Mouse (Mus musculus): ENCODE results near the gene Vamp2.

The Vamp2 gene

DNA sequence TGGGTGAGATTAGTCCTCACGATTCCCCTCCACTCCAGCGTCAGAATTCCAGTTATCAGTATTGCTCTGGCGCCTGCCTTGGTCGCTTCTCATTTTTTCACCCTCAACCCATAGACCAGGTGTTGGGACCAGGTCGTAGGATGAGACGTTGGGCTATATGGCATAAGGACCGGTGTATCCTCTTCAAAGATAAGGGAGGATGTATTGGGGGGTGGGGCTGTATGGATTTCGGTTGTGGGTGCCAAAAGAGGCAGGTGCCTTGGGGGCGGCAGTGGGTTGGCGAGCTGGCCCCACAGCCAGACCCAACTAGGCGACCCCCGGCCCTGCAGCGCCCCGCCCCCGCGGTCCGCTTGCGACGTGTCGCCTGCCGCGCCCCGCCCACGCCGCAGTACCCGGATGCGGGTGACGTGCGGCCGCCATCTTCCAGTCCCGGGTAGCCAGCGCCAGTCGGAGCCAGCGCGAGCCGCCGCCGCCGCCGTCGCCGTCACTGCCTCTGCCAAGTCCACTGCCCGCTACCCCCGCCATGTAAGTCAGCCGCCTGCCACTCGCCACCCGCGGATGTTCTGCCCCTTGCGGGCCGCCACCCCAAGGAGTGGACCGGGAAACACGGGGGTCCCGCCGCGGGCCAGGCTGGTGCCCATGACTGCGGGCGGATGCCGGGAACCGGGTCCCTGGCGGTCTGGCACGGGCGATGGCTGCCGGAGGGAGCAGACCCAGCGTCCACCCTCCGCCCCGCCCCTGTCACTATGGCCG lies at the start of gene Vamp2:
Vamp2 (plus strand) TSS at position 388 of the 753 bp plus-strand sequence.
- DNase-seq (ENCODE audit: low spot score in 2 of 2): peak; percentile 87 to 93

DNA sequence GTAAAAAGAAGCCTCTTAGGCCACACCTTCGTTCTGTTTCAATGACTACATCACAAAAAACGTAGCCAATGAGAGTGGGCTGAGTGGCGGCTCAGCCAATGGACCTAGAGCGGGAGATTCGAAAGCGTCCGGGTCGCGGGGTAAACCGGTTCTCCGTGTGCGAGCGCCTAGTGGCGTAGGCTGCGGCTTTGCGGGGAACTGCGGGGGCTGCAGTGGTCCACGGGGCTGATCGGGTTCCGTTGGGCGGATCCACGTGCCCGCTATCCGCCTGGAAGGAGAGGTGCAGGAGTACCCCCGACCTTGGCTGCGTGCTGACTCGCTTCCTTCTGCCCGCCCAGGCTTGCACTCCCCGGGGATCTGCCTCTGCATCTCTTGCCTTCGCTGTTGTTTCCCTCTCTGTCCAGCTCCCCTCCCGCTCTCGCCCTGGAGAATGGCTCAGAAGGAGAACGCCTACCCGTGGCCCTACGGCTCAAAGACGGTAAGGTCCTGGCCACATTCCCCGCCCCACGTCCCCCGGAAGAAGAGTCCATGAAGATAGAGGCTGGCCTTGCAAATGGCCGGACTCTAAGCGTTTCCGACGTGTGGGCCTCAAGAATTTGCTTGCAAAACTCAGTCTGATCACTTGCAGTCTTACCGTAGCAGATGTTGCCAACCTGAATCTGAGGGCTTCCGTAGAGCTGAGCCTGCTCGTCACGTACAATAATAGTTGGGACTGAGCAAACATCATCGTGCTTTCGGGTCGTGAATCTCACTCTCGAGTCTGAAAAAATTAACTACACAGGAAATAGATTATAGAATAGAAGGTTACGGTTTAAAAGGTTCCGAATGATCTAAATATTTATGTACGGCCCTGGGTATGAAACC lies 42.5 kb upstream of the Vamp2 start, which contains the start of gene Aurkb:
Aurkb (plus strand) TSS at position 117 of the 864 bp plus-strand sequence.
- peak; percentile 83 to 92 for DNase-seq (ENCODE audit: low spot score in 2 of 2)

DNA sequence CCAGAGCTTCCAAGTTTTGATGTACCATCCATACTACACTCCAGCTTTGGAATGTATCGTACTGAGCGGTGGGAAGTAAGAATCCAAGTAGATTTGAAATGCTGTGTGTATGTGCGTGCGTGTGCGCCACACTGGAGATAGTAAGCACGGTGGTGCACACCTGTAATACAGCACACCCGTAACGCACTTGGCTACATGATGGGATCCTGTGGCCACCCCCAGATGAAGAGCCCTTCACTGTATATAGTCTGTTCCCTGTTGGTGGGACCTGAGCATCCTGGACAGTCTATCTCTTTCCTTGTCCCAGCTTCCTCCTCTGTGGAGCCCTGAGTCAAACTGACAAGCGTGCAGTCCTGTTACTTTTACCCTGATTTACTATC lies 41.9 kb upstream of the Vamp2 start:
- peak in 1 of 2 experiments; percentile 38 for DNase-seq (ENCODE audit: low spot score in 2 of 2)

DNA sequence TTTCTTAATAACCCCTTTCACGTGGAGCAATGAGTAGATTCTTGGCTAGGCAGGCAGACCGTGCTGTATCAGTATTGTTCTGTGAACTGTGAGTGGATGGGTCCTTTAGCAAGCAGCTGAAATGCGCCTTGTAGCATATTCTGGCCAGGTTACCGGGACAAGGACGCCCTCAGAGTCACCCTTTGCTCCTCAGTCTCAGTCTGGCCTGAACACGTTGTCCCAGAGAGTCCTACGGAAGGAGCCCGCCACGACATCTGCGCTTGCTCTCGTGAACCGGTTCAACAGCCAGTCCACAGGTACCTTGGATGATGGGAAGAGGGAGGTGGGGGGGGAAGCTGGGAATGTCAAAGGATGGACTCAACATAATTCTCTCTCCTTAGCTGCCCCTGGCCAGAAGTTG lies 40.7 kb upstream of the Vamp2 start:
- no peak for DNase-seq (ENCODE audit: low spot score in 2 of 2)

DNA sequence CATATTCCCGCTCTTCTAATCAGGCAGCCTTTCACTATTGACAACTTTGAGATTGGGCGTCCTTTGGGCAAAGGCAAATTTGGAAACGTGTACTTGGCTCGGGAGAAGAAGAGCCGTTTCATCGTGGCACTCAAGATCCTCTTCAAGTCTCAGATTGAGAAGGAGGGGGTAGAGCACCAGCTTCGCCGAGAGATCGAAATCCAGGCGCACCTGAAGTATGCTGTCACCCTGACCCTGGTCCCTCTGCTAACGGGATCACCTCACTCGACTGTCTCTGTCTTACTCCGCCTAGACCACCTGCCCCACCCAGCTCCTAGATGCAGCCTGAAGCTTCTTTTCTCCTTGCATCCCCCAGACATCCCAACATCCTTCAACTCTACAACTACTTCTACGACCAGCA lies 40.1 kb upstream of the Vamp2 start:
- no peak for DNase-seq (ENCODE audit: low spot score in 2 of 2)

DNA sequence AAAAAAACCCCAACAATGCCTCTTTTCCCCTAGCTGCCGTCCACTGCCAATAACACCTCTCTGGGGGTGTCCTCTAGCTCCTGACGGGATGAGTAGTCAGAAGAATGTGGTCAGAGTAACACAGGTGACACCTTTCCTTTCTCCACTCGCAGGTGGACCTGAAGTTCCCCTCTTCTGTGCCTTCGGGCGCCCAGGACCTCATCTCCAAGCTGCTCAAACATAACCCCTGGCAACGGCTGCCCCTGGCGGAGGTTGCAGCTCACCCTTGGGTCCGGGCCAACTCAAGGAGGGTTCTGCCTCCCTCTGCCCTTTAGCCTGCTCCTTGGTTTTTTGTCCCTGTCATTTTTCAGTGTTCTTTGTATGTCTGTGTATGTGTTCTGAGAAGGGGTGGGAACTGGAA lies 37.5 kb upstream of the Vamp2 start:
- DNase-seq (ENCODE audit: low spot score in 2 of 2): no peak

DNA sequence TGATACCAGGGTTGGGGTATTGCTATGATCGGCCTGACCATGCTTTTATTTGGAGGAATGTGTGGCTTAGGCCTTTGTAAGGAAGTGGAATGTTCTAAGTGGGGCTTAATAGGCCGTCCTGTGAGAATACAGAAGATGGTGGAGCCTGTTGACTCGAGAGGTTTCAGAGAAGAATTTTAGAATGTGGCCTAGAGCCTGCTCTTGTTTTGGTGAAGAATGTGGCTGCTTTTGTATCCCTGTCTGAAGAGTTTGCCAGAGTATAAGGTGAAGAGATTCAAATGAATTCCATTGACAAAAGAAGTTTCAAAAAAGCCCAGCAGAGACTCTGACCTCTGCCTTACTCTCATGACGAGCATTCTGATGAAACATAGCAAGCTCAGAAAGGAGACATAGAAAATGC lies 36.5 kb upstream of the Vamp2 start:
- DNase-seq (ENCODE audit: low spot score in 2 of 2): no peak

DNA sequence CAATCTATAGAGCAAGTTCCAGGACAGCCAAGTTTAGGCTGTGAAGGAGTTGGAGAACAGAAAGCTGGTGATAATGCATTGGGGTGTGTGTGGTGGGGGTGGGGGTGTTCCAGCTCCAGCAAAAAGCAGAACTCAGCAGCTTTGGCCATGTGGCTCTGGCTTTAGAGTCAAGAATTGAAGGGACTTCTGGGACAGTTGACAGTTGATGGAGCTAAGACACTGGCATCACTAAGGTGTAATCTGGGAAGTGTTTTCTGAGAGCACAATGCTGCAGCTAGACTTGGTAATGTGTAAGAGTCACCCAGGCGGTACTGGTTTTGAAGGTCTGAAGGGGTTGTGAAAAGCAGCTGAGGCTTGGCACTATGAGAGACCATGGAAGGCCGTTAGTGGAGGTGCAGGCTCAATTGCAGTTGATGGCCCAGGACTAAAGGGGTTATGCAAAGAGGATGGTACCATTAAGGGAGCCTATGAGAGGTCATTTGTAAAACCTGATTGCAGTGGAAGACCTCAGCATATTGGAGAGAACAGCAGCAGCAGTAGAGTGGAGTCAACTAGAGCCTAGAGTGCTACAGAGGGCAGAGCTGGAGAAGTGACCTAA lies 35.4 kb upstream of the Vamp2 start:
- no peak for DNase-seq (ENCODE audit: low spot score in 2 of 2)

DNA sequence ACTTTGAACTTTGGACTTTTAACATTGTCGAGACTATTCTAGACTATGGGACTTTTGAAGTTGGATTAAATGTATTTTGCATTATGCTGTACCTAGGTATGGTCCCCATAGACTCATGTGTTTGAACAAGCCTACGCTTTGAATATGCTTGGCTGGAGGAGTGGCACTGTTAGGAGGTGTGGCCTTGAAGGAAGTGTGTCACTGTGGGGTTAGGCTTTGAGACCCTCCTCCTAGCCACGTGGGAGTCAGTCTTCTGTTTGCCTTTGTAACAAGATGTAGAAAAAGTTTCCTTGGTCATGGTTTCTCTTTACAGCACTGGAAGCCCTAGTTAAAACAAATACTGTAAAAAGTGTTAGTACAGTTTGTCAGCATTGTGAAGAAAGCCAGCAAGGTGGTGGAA lies 34.4 kb upstream of the Vamp2 start:
- DNase-seq (ENCODE audit: low spot score in 2 of 2): no peak

DNA sequence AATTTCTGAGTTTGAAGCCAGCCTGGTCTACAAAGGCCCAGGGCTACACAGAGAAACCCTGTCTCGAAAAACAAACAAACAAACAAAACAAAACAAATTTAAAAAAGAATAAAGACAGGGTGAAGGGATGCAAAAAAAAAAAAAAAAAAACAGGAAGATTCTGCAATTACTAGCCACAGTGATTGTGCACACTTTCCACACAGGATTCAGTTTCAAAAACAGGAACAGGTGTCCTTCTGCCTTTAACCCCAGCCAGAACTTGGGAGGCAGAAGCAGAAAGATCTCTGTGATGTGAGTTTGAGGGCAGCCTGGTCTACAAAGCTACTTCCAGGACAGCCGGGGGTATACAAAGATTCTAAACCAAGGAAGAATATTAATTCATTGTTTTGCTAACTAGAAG lies 30.0 kb upstream of the Vamp2 start:
- DNase-seq (ENCODE audit: low spot score in 2 of 2): no peak

DNA sequence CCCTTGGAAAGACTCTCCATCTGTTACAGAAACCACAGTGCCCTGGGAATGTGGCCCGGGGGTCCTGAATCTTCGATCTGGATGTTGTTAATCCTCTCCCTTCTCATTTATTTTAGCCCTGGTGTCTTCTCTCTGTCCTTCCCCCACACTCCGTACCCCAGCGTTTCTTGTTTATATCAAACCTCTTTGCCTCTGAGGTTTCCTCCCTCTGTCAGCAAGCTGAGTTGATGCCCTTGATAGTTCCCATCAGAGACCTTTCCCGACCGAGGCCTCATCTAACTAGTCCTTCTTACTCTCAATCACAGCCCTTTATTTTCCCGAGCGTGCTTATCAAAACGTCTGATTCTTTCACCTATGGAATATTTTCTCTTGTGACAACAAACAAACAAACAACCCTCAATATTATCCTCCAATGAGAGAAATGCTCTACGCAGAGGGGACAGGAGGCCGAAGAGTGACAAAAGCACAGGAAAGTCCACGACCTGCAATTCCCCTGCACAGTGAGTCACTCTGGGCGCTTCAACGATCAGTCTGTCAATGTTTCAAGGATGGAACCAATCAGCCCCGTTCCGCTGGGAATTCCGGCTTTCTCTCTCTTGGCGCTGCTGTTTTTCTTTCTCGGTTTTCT lies 29.4 kb upstream of the Vamp2 start:
- DNase-seq (ENCODE audit: low spot score in 2 of 2): peak in 1 of 2 experiments; percentile 32

DNA sequence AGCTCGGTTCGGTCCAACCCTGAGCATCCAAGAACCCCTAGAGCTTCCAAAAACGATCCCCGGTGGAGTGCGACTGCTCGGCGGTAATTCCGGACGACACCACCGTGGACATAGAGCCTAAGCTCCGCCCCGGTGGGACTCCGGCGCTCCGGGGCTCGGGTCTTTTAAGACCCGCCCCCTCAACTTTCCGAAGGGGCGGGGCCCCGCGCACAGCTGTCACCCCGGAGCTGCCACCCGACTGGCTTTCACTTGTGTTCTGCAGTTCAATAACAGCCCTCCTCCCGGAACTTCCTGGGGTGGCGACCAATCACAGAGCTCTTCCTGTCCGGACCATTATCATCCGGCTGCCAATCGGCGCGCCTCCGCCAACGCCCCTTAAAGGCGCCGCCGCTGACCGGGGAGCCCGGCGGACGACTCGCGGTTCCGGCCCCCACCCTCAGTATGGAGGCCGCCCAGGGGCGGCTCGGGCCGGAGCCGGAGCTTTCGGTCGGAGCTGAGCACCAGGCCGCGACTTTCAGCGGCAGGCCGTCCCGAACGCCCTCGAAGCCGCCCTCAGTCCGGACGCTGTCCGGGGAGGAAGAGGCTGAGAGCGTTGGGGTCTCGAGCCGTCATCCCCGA lies 28.8 kb upstream of the Vamp2 start, which contains the start of gene Borcs6:
Borcs6 (plus strand) TSS at position 361 of the 618 bp plus-strand sequence.
- peak; percentile 80 to 93 for DNase-seq (ENCODE audit: low spot score in 2 of 2)

DNA sequence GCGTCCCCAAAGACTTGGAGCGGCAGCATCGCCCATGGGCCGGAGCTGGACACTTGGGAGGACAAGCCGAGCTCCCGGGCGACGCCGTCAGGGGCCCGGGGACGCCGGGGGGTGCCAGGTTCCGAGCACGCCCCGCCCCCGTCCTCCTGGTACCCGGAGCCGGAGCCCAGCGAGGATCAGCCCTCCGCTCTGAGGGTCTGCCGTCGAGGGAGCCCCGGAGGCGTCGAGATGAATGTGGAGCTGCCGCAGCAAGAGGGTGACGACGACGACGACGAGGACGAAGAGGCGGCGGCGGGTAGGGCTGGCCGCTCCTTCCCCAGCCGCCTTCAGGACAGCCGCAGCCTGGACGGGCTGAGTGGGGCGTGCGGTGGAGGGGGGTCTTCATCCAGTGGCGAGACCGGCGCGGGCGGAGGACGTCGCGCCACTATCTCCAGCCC lies 28.3 kb upstream of the Vamp2 start:
- DNase-seq (ENCODE audit: low spot score in 2 of 2): peak in 1 of 2 experiments; percentile 71

DNA sequence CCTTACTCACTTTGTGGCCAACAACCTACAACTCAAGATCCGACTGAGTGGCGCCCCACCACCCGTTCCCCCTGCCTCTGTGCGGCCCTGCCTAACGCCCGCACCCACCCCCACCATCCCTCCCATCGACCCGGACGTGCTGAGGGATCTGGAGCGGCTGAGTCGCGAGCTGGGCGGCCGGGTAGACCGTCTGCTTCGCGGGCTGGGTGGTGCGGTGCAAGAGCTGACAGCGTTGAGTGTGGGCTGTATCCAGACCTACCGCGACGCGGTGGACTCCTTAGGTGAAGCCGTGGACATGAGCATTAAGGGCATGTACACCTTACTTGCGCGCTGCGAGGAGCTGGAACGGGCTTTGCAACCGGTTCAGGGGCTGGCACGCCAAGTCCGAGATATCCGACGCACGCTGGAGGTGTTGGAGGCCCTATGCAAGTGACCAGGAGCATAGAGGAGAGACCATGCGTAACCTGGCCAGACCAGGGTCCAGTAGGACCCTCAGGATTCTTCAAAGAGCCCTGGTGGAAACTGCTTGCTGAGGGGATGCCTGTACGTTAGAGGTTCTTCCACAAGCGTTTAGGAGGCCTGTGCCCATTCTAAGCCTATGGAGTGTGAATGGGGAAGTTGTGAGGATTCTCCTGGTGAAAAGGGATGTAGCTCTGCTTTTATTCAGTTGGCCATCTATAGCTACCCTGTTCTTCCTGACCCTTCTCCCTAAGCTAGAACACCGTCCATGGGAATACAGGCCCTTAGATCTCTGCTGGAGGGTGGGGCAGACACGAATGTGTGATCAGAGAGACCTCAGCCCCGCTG lies 27.6 kb upstream of the Vamp2 start:
- peak; percentile 55 to 66 for DNase-seq (ENCODE audit: low spot score in 2 of 2)

DNA sequence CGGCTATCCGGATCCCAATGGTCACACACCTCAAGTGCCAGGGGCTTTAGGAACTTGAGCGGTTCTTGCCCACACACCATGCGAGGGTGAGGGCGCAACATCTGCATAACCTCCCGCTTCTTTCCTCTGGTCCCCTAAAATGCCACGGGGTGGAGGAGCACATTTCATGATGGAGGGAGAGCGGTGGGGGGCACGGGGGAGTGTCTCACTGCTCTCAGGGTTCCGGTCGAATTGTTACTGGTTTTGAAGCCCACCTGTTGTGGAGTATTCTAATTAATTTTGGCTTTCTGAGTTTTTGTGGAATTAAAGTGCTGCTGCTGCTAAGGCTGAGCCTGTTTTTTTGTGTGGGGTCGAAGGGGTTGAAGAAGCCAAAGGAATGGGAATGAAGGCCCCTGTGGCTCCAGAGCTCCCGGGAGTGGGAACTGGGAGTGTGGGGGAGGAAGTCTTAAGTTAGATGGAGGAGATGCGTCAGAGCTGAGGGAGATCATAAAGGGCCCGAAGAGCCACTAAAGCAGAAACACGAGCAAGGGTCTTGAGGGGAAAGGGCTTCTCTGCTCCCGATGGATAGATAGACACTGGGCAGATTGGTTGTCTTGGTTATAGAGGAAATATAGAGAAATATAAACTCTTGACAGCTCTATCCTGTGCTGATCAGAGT lies 26.9 kb upstream of the Vamp2 start:
- DNase-seq (ENCODE audit: low spot score in 2 of 2): peak in 1 of 2 experiments; percentile 36

DNA sequence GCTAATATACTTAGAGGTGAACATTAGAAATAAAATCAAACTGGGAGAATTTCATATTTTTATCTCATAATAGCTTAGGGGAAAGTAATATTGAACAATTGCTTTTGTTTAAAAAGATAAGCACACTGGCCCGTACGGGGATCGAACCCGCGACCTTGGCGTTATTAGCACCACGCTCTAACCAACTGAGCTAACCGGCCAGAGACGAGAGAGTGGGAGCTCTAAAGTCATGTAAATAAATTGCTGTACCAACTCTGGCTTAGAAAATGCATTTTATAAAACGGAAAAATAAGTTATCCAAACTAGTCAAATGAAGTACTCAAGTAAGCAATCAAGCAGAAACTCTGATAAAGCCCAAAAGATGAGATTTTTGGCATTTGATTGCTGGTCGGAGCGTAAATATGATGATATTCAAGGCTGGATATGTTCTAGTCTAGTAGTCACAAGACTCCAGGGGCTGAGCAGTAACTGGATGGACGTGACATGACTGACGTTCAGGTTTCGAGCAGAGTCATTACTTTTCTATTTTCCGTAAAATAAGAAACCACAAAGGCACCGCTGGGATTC lies 26.0 kb upstream of the Vamp2 start:
- DNase-seq (ENCODE audit: low spot score in 2 of 2): peak; percentile 77 to 83

DNA sequence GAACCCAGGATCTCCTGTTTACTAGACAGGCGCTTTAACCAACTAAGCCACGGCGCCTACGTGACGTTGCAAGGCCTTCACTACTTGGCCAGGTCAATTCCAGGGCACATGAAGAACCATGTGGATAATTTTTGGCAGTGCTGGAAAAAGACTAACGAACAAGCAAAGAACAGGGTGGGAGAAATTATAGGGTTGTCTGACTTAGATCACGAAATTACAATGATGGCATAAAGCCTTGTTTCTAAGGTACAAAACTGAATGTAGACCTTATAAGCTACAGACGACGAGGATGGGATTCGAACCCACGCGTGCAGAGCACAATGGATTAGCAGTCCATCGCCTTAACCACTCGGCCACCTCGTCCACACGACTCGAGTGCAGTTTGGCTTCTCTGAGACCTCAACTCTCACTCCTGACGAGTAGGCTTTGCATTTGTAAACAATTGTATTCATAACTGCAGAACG lies 25.5 kb upstream of the Vamp2 start:
- DNase-seq (ENCODE audit: low spot score in 2 of 2): peak; percentile 94 to 97

DNA sequence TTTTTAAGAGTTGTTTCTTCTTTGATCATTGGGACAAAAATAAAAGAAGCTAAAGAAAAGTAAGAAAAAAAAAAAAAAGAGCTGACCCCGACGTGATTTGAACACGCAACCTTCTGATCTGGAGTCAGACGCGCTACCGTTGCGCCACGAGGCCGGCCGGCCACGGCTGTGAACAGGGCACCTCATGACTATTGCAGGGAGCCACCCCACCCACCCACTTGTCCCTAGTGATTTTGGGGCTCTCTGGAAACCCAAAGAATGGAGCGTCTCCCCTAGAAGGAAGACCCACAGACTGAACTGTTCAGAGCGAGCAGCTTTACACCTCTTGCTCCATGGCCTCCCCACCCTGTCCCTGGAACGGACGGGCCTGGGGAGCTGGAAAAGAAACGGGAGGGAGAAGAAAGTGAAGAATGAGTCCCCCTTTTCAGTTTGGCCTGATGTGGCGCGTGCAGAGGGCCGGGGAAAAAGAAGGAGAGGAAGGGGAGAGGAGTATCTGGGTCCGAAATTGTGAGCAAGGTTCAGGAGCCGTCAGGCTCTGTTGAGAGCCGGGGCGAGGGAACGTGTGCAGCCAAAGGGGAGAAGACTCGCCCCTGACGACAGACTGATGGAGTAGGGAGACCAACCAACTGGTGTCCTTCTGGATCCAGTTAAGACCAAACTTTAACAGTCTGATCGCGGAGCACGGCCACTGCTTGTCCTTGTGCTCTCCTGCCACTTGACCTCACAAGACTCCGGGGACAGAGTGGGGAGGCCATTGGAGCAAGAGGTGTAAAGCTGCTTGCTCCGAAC lies 24.7 kb upstream of the Vamp2 start:
- DNase-seq (ENCODE audit: low spot score in 2 of 2): peak; percentile 91
